24 mouse cellular contexts compared by ENCODE assay signal in genomic region chr1:162931880-162932279, GRCm38 (mm10). TPM values are rescaled to one million over a fixed set of nuclear protein-coding genes. Genes with fewer than 3 reads are reported as not detected.
A peak's percentile ranks its signal among the peaks of the same experiment; 100 is the strongest.
DNase-seq lines count a peak whose midpoint lies in the region; ATAC-seq and TF ChIP-seq lines count a peak whose summit lies in the region.
"Had no signal": no experiment of that assay in that cellular context is flagged by ENCODE, and none has a peak within 500 bp of the region (broad histone marks: within the 10 kb centered on the region; RNA-seq: fewer than 3 reads in every experiment).

No protein-coding gene starts in this region.

- no peaks in the 10 kb centered on the region for H3K27me3 ChIP-seq in heart, adult 2 months (ENCODE audit: control insufficient read depth, insufficient read depth, low read length)
- no peaks in the 10 kb centered on the region for H3K27me3 ChIP-seq in kidney, embryonic 14.5 days (ENCODE audit: control insufficient read depth, insufficient read depth, low read length)
- H3K27me3 ChIP-seq in lung, embryonic 15.5 days: no peaks in the 10 kb centered on the region
- no peaks in the 10 kb centered on the region for H3K27me3 ChIP-seq in small intestine, adult 2 months (ENCODE audit: control insufficient read depth, insufficient read depth, low read length)
- H3K27me3 ChIP-seq: CH12.LX; forebrain, embryonic 12.5 days had no signal

- H3K36me3 ChIP-seq in heart, adult 2 months (ENCODE audit: control insufficient read depth, insufficient read depth, low read length): peaks cover 5% of the 10 kb centered on the region
- H3K36me3 ChIP-seq in kidney, embryonic 14.5 days (ENCODE audit: control insufficient read depth, insufficient read depth, low read length): no peaks in the 10 kb centered on the region
- H3K36me3 ChIP-seq in lung, embryonic 15.5 days: no peaks in the 10 kb centered on the region
- H3K36me3 ChIP-seq in small intestine, adult 2 months (ENCODE audit: control insufficient read depth, insufficient read depth, low read length): no peaks in the 10 kb centered on the region
- H3K36me3 ChIP-seq: forebrain, embryonic 12.5 days had no signal

- WGBS in heart, adult 2 months: 71% methylated on average over 5 of the region's 5 CpGs
- 77% methylated on average over 5 of the region's 5 CpGs for WGBS in kidney, embryonic 14.5 days
- 56% methylated on average over 5 of the region's 5 CpGs for WGBS in lung, embryonic 15.5 days
- WGBS in small intestine, adult 2 months: 77% methylated on average over 5 of the region's 5 CpGs

- no peaks in the 10 kb centered on the region for H3K79me2 ChIP-seq in heart, adult 2 months (replicated peaks; ENCODE audit: control insufficient read depth, insufficient read depth, low read length)

- no peaks in the 10 kb centered on the region for H3K9me3 ChIP-seq in kidney, embryonic 14.5 days (ENCODE audit: control insufficient read depth, low read length)
- H3K9me3 ChIP-seq in lung, embryonic 15.5 days: no peaks in the 10 kb centered on the region
- H3K9me3 ChIP-seq: forebrain, embryonic 12.5 days had no signal

- intact Hi-C loops in heart, adult 2 months (cut with DNase I): loop anchor here (1.0 kb wide), 1 partner anchor 21 kb away; no protein-coding TSS in a partner anchor

- peak overlapping the region; percentile 30; the same call in 1 of the 2 replicates for H3K9ac ChIP-seq in heart, adult 2 months (ENCODE audit: low read depth, low read length)
- H3K9ac ChIP-seq in kidney, embryonic 14.5 days (ENCODE audit: low read depth, low read length): no peak overlapping the region
- H3K9ac ChIP-seq in lung, embryonic 15.5 days: no peak overlapping the region
- H3K9ac ChIP-seq: forebrain, embryonic 12.5 days; hindbrain, embryonic 14.5 days; liver, embryonic 14.5 days had no signal

- no peak for TF ChIP-seq POLR2A in heart, adult 2 months (IDR thresholded peaks at IDR 0.05; ENCODE audit: insufficient read depth, low read depth, low read length)
- no peak for TF ChIP-seq POLR2A in small intestine, adult 2 months (IDR thresholded peaks at IDR 0.05; ENCODE audit: low read depth, low read length)

- peaks cover 4% of the 10 kb centered on the region for H3K4me1 ChIP-seq in heart, adult 2 months (ENCODE audit: control insufficient read depth, insufficient read depth, low read length)
- H3K4me1 ChIP-seq in kidney, embryonic 14.5 days (ENCODE audit: control insufficient read depth, insufficient read depth, low read length): no peaks in the 10 kb centered on the region
- H3K4me1 ChIP-seq in lung, embryonic 15.5 days: no peaks in the 10 kb centered on the region; the same call in 1 of the 2 replicates
- H3K4me1 ChIP-seq in small intestine, adult 2 months (ENCODE audit: control insufficient read depth, insufficient read depth, insufficient read length, low read length): no peaks in the 10 kb centered on the region
- H3K4me1 ChIP-seq: forebrain, embryonic 12.5 days had no signal

- no peak overlapping the region for H3K4me3 ChIP-seq in heart, adult 2 months
- H3K4me3 ChIP-seq in kidney, embryonic 14.5 days (ENCODE audit: low read length): no peak overlapping the region
- H3K4me3 ChIP-seq in lung, embryonic 15.5 days: no peak overlapping the region
- H3K4me3 ChIP-seq in small intestine, adult 2 months (ENCODE audit: low read depth, low read length): no peak overlapping the region
- H3K4me3 ChIP-seq: forebrain, embryonic 12.5 days had no signal

- TF ChIP-seq CTCF in heart, adult 2 months (IDR thresholded peaks at IDR 0.05): no peak
- TF ChIP-seq CTCF in small intestine, adult 2 months (IDR thresholded peaks at IDR 0.05; ENCODE audit: extremely low read depth, insufficient read length, insufficient replicate concordance, low read depth, low read length): no peak

- TF ChIP-seq EP300 in heart, adult 2 months (IDR thresholded peaks at IDR 0.05; ENCODE audit: insufficient read depth, low read depth, low read length): no peak

- ATAC-seq in kidney, embryonic 14.5 days (ENCODE audit: low FRiP score, low TSS enrichment): no peak
- peak; percentile 52; the same call in 1 of the 2 replicates for ATAC-seq in lung, embryonic 15.5 days (ENCODE audit: borderline replicate concordance, extremely low read depth, low FRiP score, low TSS enrichment)
- ATAC-seq: intestine, embryonic 16.5 days had no signal

- no peak overlapping the region for H3K4me2 ChIP-seq in kidney, embryonic 14.5 days (replicated peaks; ENCODE audit: low read depth, low read length)
- H3K4me2 ChIP-seq in lung, embryonic 15.5 days: no peak overlapping the region
- H3K4me2 ChIP-seq: forebrain, embryonic 12.5 days; hindbrain, embryonic 14.5 days had no signal

- H3K27ac ChIP-seq in heart, adult 2 months: peak overlapping the region; percentile 82
- no peak overlapping the region; the same call in 1 of the 2 replicates for H3K27ac ChIP-seq in kidney, embryonic 14.5 days (ENCODE audit: low read depth, low read length)
- H3K27ac ChIP-seq in lung, embryonic 15.5 days: peak overlapping the region; percentile 43
- H3K27ac ChIP-seq in small intestine, adult 2 months (ENCODE audit: insufficient read depth, low read depth, low read length): peak overlapping the region; percentile 30
- H3K27ac ChIP-seq: forebrain, embryonic 12.5 days; hindbrain, embryonic 14.5 days; liver, embryonic 14.5 days had no signal

- no peak for DNase-seq in heart, adult 2 months
- DNase-seq in heart, adult 8-10 months (ENCODE audit: low spot score): no peak
- peak; percentile 15 to 29 for DNase-seq in kidney, postnatal 4 days
- no peak for DNase-seq in cerebellum, postnatal 4 days (ENCODE audit: low spot score in 2 of 2)
- DNase-seq: adrenal gland, adult 2 months; embryo, embryonic 11 days; right cerebral cortex, adult 18-20 months; thymus, postnatal 14 days had no signal

RNA-seq across cellular contexts. Expression of gene Fmo6, which starts 5.4 kb away (rescaled TPM):
- not detected for total RNA-seq in heart, adult 2 months (2021)
- polyA plus RNA-seq in heart, adult 2 months (2012; rRNA removed): 0.53 TPM in 1 of 2 replicates, not detected in the other
- total RNA-seq in heart, adult 8-10 months (2022): not detected
- 0.12 and 0.44 TPM in 2 replicates for polyA plus RNA-seq in kidney, embryonic 14.5 days (2014; fragmentation: Nextera tagmentation; extraction: Ambion mirVana)
- not detected in 2 replicates for polyA plus RNA-seq in lung, embryonic 15.5 days (2015; fragmentation: Nextera tagmentation; extraction: Ambion mirVana)
- not detected in 2 replicates for polyA plus RNA-seq in small intestine, adult 2 months (2012; rRNA removed)
- total RNA-seq: adrenal gland, adult 2 months; CH12.LX; gastrocnemius, postnatal 25 days; layer of hippocampus, adult 8-10 months; left cerebral cortex, adult 18-20 months; megakaryocyte-erythroid progenitor cell, adult 5-6 weeks had no signal
- polyA plus RNA-seq: adrenal gland, adult 2 months; heart, embryonic 14.5 days; hindbrain, embryonic 14.5 days; intestine, embryonic 16.5 days; limb, embryonic 11.5 days; liver, embryonic 14.5 days; midbrain, postnatal 0 days had no signal

RNA-seq across cellular contexts. Expression of gene Fmo2, which starts 33.4 kb away (rescaled TPM):
- total RNA-seq in heart, adult 2 months (2021): 10 to 100 TPM; 35.5 to 52.9 TPM
- 17.9 and 24.3 TPM in 2 replicates for polyA plus RNA-seq in heart, adult 2 months (2012; rRNA removed)
- 10 to 100 TPM; 39.6 to 65.4 (median 54.4) TPM for total RNA-seq in heart, adult 8-10 months (2022)
- 0.99 and 1.2 TPM in 2 replicates for polyA plus RNA-seq in kidney, embryonic 14.5 days (2014; fragmentation: Nextera tagmentation; extraction: Ambion mirVana)
- 13.9 and 24.7 TPM in 2 replicates for polyA plus RNA-seq in lung, embryonic 15.5 days (2015; fragmentation: Nextera tagmentation; extraction: Ambion mirVana)
- 0.61 and 1.7 TPM in 2 replicates for polyA plus RNA-seq in small intestine, adult 2 months (2012; rRNA removed)
- total RNA-seq: CH12.LX; megakaryocyte-erythroid progenitor cell, adult 5-6 weeks had no signal
- polyA plus RNA-seq: forebrain, embryonic 12.5 days had no signal

RNA-seq across cellular contexts. Expression of gene Fmo3, which starts 52.4 kb away (rescaled TPM):
- total RNA-seq in heart, adult 2 months (2021): under 1 TPM in 1 of 2 experiments, not detected in 1; 0.16 TPM
- 0.32 and 2.9 TPM in 2 replicates for polyA plus RNA-seq in heart, adult 2 months (2012; rRNA removed)
- total RNA-seq in heart, adult 8-10 months (2022): under 1 TPM in 3 of 4 experiments, not detected in 1; 0.16 to 0.34 (median 0.22) TPM
- polyA plus RNA-seq in kidney, embryonic 14.5 days (2014; fragmentation: Nextera tagmentation; extraction: Ambion mirVana): not detected in 2 replicates
- polyA plus RNA-seq in lung, embryonic 15.5 days (2015; fragmentation: Nextera tagmentation; extraction: Ambion mirVana): not detected in 2 replicates
- polyA plus RNA-seq in small intestine, adult 2 months (2012; rRNA removed): not detected in 2 replicates
- total RNA-seq: CH12.LX; gastrocnemius, postnatal 25 days; layer of hippocampus, adult 8-10 months; left cerebral cortex, adult 18-20 months; megakaryocyte-erythroid progenitor cell, adult 5-6 weeks; midbrain, postnatal 0 days had no signal
- polyA plus RNA-seq: adrenal gland, adult 2 months; forebrain, embryonic 12.5 days; frontal cortex, adult 2 months; heart, embryonic 14.5 days; hindbrain, embryonic 14.5 days; intestine, embryonic 16.5 days; limb, embryonic 11.5 days; liver, embryonic 14.5 days; midbrain, postnatal 0 days had no signal

Comparison
In these comparisons a context has a peak if more than half of its experiments do, and no peak if none do; other contexts are left out.
1. DNase-seq: peak in kidney, postnatal 4 days (2 of 2); none in heart, adult 2 months (0 of 2), heart, adult 8-10 months (single experiment) and cerebellum, postnatal 4 days (0 of 2).